Mouse (Mus musculus): ENCODE results near the gene Lrrc75a.
"Not testable (repeated sequence)": the region's sequence is repeated elsewhere in the genome, so short reads cannot be mapped to it uniquely, and the experiment has no call there.

The Lrrc75a gene

GRCm38 (mm10) chr11:62647661-62648590 lies at the start of gene Lrrc75a:
Gene Lrrc75a (minus strand): TSS chr11:62648523.
- no peak for DNase-seq (ENCODE audit: low read depth, low spot score)

- DNase-seq (ENCODE audit: low read depth, low spot score) = no peak
Measured at GRCm38 (mm10) chr11:62695126-62695525, 46.8 kb upstream of the Lrrc75a start.

GRCm38 (mm10) chr11:62693299-62694184 lies 45.2 kb upstream of the Lrrc75a start:
- DNase-seq (ENCODE audit: low read depth, low spot score) = peak; percentile 11

GRCm38 (mm10) chr11:62691592-62691991 lies 43.3 kb upstream of the Lrrc75a start:
- DNase-seq (ENCODE audit: low read depth, low spot score) = no peak

GRCm38 (mm10) chr11:62679954-62680353 lies 31.6 kb upstream of the Lrrc75a start:
- DNase-seq (ENCODE audit: low read depth, low spot score) = no peak

- DNase-seq (ENCODE audit: low read depth, low spot score) = no peak
Measured at GRCm38 (mm10) chr11:62678778-62679354, 30.5 kb upstream of the Lrrc75a start.

GRCm38 (mm10) chr11:62676290-62676596 lies 27.9 kb upstream of the Lrrc75a start:
- no peak for DNase-seq (ENCODE audit: low read depth, low spot score)

GRCm38 (mm10) chr11:62675480-62676289 lies 27.4 kb upstream of the Lrrc75a start:
- no peak for DNase-seq (ENCODE audit: low read depth, low spot score)

GRCm38 (mm10) chr11:62670006-62670405 lies 21.7 kb upstream of the Lrrc75a start:
- DNase-seq (ENCODE audit: low read depth, low spot score) = no peak

GRCm38 (mm10) chr11:62669471-62669870 lies 21.1 kb upstream of the Lrrc75a start:
- DNase-seq (ENCODE audit: low read depth, low spot score) = no peak

- DNase-seq (ENCODE audit: low read depth, low spot score) = no peak
Measured at GRCm38 (mm10) chr11:62668986-62669385, 20.7 kb upstream of the Lrrc75a start.

GRCm38 (mm10) chr11:62664250-62664649 lies 15.9 kb upstream of the Lrrc75a start:
- DNase-seq (ENCODE audit: low read depth, low spot score) = no peak

- no peak for DNase-seq (ENCODE audit: low read depth, low spot score)
Measured at GRCm38 (mm10) chr11:62660885-62661284, 12.6 kb upstream of the Lrrc75a start.

- no peak for DNase-seq (ENCODE audit: low read depth, low spot score)
Measured at GRCm38 (mm10) chr11:62652080-62652479, 3.8 kb upstream of the Lrrc75a start.

- no peak for DNase-seq (ENCODE audit: low read depth, low spot score)
Measured at GRCm38 (mm10) chr11:62651563-62651962, 3.2 kb upstream of the Lrrc75a start.

- not testable (repeated sequence) for DNase-seq (ENCODE audit: low read depth, low spot score)
Measured at GRCm38 (mm10) chr11:62649803-62650202, 1.5 kb upstream of the Lrrc75a start.

- peak; percentile 61 for DNase-seq (ENCODE audit: low read depth, low spot score)
Measured at GRCm38 (mm10) chr11:62648591-62649391, 468 bp upstream of the Lrrc75a start, which contains the start of gene Mmgt2. Gene Mmgt2 (plus strand): TSS chr11:62648664.

GRCm38 (mm10) chr11:62646958-62647515 lies 1.3 kb downstream of the Lrrc75a start:
- no peak for DNase-seq (ENCODE audit: low read depth, low spot score)

GRCm38 (mm10) chr11:62646495-62646843 lies 1.9 kb downstream of the Lrrc75a start:
- DNase-seq (ENCODE audit: low read depth, low spot score) = no peak
